Mouse (Mus musculus) liver, postnatal 0 days (tissue): ENCODE measurements around the gene Gm45140.

Source experiments
- CTCF ChIP-seq: sonication (generic); IDR thresholded peaks from 2 replicates; pipeline ENCODE4 v1.5.1; 2016; ENCODE audit warnings: antibody characterized with exemption, low read depth
- EP300 ChIP-seq: IDR thresholded peaks from 2 replicates; pipeline ENCODE4 v1.6.1; 2016; ENCODE audit warnings: antibody characterized with exemption, low read depth, mild to moderate bottlenecking

DNA sequence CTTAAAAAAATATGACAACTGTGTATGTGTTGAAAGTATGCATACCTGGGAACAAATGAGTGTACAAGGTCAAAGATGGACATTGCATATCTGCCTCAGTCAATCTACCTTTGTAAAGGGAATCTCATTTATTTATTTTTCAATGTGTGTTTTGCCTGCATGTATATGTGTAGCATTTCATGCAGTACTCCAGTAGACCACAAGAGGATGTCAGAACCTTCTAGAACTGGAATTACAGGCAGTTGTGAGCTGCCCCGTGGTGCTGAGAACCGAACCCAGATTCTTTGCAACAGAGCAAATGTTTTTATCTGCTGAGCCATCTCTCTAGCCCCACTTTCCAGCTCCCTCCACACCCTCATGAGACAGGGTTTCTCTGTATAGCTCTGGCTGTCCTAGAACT, 38.4 kb upstream of the Gm45140 start:
- TF ChIP-seq CTCF (no peak), EP300 (no peak)
